Mouse (Mus musculus) lung, postnatal 14 days (tissue): ENCODE data around the gene Zkscan3.

Experiments used
- DNase-seq: peaks from one replicate; pipeline ENCODE4 v3.0.0; 2021

Zkscan3 gene

GRCm38 (mm10) chr13:21402287-21402846 is at the start of gene Zkscan3:
Zkscan3 (minus strand) TSS chr13:21402755.
- peak; percentile 88 for DNase-seq

DNA sequence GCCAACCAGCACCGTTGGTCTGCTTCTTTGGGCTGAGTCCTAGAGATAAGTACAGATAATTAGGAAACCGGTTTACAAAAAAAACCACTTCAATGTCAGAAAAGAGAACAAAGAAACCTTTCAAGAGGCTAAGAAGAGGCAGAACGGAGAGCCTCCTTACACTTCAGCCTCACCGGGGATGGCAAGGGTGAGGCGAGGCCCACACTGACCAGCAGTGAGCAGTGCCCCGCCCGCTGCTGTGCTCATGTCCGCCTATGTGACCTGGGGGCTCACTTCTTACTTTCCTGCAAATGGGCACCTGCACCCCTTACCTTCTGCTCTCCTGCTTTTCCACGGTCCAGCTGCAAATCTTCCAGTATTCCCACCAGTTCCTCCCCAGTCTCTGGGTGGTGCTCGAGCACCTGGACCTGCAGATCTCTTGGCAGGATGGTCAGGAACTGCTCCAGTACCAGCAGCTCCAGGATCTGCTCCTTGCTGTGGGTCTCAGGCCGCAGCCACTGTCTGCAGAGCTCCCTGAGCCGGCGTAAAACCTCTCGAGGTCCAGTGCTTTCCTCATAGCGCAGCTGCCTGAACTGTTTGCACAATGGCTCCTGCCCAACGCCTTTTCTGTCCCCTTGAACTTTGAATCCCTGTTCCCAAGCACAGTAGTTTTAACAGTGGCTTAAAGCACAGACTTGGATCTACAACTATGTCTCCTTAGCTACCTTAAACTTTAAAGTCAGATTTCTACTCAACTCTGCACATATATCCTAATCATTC is 45.5 kb upstream of the Zkscan3 start:
- peak; percentile 26 for DNase-seq

- no peak for DNase-seq
Measured at GRCm38 (mm10) chr13:21446796-21447195, 44.2 kb upstream of the Zkscan3 start.

DNA sequence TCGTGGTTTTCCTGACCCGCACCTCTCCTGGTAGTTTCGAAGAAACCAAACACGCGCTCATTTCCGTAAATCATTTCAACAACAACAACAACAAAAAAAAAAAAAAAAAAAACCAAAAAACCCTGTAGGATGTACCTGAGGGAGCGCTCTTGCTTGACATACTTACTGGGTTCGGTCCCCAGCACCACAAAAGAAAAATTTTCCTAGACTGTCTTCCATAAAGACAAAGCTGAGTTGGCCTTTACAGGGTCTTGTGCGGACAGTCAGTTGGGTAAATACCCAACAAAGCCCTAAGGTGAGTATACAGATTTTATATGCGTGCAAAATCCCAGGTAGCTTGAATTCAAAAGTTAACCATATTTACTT is 38.6 kb upstream of the Zkscan3 start:
- no peak for DNase-seq

GRCm38 (mm10) chr13:21440503-21441206 is 38.1 kb upstream of the Zkscan3 start, which contains the start of gene Pgbd1:
Pgbd1 (minus strand) TSS chr13:21441058.
- peak; percentile 57 for DNase-seq

- DNase-seq, result no peak
Measured at GRCm38 (mm10) chr13:21435476-21435875, 32.9 kb upstream of the Zkscan3 start.

DNA sequence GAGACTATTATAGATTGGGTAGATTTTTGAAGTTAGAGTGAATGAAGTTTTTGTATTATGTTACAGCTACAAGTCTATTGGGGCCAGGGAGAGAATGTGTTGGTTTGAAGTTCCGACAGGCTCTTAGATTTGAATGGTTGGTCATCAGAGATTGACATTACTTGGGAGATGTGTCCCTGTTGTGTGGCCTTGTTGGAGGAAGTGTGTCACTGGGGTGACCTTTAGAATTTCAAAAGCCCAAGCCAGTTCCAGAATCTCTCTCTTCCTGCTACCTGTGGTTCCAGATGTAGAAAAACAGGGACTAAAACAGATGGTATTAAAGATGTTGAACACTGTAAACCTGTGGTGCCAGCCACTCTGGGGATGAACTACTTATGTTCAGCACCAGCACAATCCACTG is 25.1 kb upstream of the Zkscan3 start:
- DNase-seq, result no peak

DNA sequence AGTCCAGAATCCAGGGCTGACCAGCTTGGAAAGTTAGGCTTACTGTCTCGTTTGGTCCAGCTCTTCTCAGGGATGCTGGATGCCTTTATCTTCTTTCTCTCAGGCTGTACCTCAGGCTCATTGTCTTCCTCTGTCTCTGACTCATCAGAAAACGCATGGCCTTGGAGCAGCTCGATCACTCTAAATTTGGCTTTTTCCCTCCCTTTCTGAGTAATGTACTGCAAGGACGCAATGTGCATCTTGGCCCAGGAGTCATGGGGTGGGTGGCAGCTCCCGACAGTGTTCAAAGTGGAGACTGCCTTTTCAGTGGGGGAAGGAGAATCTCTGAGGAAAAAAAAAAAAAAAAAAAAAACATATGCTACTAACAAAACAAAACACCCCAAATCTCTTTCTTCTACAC is 20.7 kb upstream of the Zkscan3 start:
- DNase-seq, result no peak

- DNase-seq, result no peak
Measured at GRCm38 (mm10) chr13:21418865-21419264, 16.3 kb upstream of the Zkscan3 start.

GRCm38 (mm10) chr13:21417298-21418010 is 14.9 kb upstream of the Zkscan3 start:
- no peak for DNase-seq

- DNase-seq, result no peak
Measured at GRCm38 (mm10) chr13:21415750-21416149, 13.2 kb upstream of the Zkscan3 start.

DNA sequence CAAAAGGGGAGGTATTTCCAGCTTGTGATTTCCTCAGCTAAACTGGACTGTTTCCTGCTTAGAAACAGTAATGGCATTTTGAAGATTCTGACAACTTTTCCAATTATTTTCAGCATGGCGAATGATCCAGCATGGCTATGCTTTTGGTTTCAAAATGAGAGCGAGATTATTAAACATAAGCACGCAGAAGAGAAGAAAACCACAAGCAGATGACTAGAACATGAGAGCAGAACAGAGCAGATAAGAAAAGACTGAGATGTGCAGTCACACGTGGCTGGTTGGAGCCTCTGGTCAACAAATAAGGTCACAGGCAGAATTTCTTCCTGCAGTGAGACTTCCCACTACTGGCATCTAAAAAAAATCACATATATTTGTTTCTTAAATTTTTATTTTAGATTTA is 12.7 kb upstream of the Zkscan3 start:
- no peak for DNase-seq

DNA sequence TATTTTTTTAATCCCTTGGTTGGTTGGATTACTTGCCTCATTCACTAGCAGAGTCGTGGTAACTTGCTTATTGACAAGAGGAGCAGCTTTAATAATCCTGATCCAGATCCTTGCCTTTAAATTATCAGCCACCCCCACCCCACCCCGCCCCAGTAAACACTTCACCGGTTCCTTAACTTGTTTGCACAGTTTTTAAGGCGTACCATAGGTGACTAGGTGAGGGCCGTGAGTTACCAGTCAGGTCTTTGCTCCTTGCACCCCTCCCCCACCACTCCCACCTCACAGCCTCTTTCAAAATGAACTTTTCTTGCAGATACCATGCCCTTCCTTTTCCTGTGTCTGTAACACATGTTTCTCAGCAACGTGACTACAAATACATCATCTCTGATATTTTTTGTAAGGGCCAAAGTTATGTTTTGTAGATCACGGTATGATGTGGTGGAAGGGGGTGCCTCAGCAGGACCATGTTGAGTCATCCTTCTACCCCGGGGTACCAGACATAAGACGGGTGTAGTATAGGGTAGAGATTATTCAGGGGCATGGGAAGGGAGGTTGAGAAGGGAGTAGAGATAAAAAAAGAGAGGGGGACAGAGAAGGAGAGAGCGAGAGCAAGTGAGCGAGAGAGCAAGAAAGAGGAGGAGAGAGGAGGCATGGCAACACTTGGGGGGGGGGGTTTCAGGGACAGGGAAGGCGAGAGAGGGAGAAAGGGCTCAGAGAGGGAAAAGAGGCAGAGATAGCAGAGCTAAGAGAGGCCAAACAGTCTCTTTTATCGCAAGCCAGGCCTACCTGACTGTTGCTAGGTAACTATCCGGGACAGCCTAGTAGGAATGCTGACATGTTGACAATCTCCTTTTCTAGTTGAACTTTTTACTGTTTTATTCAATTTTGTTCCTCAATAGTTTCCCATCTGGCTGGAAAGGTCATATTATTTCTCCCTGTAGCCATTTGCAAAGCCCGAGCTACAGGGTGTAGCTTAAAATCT is 12.0 kb upstream of the Zkscan3 start:
- DNase-seq, result no peak

DNA sequence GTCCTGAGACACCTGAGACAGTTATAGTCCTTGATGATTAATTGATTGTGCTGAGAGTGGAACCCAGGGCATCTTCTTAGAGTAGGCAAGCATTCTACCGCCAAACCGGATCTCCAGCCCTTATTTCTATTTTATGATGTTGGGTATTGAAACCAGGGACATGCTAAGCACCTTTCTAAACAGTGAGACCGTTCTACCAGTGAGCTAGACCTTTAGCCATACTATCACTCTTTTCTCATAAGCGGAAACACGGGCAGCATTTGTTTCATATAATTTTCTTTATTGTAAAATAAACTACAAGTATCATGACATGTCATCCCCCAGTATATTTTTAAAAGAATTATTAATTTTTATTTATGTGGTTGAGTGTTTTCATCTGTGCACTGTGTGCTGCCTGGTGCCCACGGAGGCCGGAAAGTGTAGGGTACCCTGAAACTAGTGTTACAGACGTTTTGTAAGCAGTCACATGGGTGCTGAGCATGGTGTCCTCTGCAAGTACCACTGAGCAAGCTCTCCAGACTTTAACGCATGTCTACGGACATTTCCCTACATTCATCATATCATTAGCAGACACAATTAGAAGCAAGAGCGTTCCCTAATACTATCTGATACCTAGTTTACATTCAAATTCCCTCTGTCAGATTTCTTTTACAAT is 6.4 kb upstream of the Zkscan3 start:
- DNase-seq, result no peak

GRCm38 (mm10) chr13:21407969-21408804 is 5.6 kb upstream of the Zkscan3 start:
- DNase-seq, result peak; percentile 82

DNA sequence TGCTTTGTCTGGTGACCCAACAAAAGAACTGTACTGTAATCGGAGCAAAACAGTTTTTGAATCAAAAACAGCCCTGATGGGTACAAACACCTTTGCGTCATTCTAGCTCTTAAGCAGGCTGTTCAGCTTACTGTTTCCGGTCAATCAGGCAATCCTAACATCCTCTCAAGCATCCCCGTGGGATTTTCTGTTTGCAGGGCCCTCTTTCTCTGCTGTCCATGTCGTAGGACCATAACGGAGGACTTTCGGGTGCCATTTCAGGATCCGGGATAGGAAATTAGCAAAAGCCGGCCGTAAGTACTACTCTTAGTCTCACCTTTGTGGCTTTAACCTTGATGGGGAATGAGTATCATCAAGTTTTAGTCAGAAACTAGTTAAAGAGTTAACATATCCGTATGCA is 4.8 kb upstream of the Zkscan3 start:
- no peak for DNase-seq

- DNase-seq, result no peak
Measured at GRCm38 (mm10) chr13:21402848-21403247, 293 bp upstream of the Zkscan3 start.

GRCm38 (mm10) chr13:21401636-21402286 is 794 bp downstream of the Zkscan3 start:
- DNase-seq, result no peak

GRCm38 (mm10) chr13:21401166-21401565 is 1.4 kb downstream of the Zkscan3 start:
- DNase-seq, result no peak

DNA sequence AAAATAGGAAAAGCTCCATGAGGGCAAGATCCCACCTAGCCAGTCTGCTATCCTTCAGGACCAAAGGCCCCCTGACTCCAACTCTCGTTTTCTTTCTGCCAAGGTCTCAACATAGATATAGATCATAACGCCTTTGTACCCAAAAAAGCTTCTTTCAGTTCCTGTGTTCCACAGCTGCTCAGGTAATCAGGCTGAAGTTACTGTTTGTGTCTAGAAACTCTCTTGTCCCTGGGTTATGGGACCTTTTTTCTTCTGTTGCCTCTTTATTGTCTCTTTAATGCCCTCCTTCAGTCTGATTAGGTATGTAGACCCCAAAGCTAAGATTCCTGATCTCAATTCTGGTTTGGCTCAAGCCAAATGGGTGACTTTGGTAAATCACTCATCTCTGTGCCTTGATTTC is 5.1 kb downstream of the Zkscan3 start:
- DNase-seq, result no peak
